Comparison of ENCODE assay signal across 16 mouse cellular contexts in genomic region chr11:89404489-89404888, GRCm38 (mm10).
DNase-seq lines count a peak whose midpoint lies in the region; ATAC-seq and TF ChIP-seq lines count a peak whose summit lies in the region.
"Had no signal": no experiment of that assay in that cellular context is flagged by ENCODE, and none has a peak within 500 bp of the region (broad histone marks: within the 10 kb centered on the region; RNA-seq: fewer than 3 reads in every experiment).

No protein-coding gene starts in this region.

- H3K9me3 ChIP-seq in kidney, postnatal 0 days (replicated peaks; ENCODE audit: low read length), result no peaks in the 10 kb centered on the region
- no peaks in the 10 kb centered on the region for H3K9me3 ChIP-seq in kidney, embryonic 16.5 days (ENCODE audit: low read length)
- no peaks in the 10 kb centered on the region for H3K9me3 ChIP-seq in midbrain, postnatal 0 days (ENCODE audit: low read length)
- no peaks in the 10 kb centered on the region for H3K9me3 ChIP-seq in midbrain, embryonic 10.5 days (replicated peaks)
- H3K9me3 ChIP-seq: liver, embryonic 15.5 days had no signal

- TF ChIP-seq CTCF in cerebellum, adult 2 months (IDR thresholded peaks at IDR 0.05; ENCODE audit: borderline replicate concordance, insufficient read depth, low read depth, low read length), result no peak
- TF ChIP-seq CTCF in kidney, postnatal 0 days (IDR thresholded peaks at IDR 0.05; ENCODE audit: low read depth), result peak; percentile 55
- peak; percentile 49 for TF ChIP-seq CTCF in midbrain, postnatal 0 days (IDR thresholded peaks at IDR 0.05)

- DNase-seq in cerebellum, postnatal 14 days, result peak; percentile 6 to 9
- DNase-seq in cerebellum, adult 2 months, result no peak
- DNase-seq in kidney, postnatal 0 days (ENCODE audit: low spot score), result no peak
- DNase-seq in midbrain, postnatal 0 days (ENCODE audit: low spot score), result no peak
- no peak for DNase-seq in midbrain, embryonic 10.5 days (ENCODE audit: low spot score)
- peak; percentile 6 for DNase-seq in lung, postnatal 36 days
- DNase-seq in ovary, postnatal 14 days (ENCODE audit: low spot score), result no peak
- DNase-seq: adrenal gland, postnatal 14 days; cerebellum, adult 11 months; heart, adult 18-20 months; heart, postnatal 14 days; spleen, adult 18-20 months had no signal

- TF ChIP-seq POLR2A in cerebellum, adult 2 months (IDR thresholded peaks at IDR 0.05; ENCODE audit: borderline replicate concordance, insufficient read depth, low read length), result no peak

- H3K4me3 ChIP-seq in cerebellum, adult 2 months (replicated peaks; ENCODE audit: insufficient read depth, low read depth, low read length), result no peak overlapping the region
- no peak overlapping the region for H3K4me3 ChIP-seq in kidney, postnatal 0 days (replicated peaks; ENCODE audit: low read depth, low read length)
- no peak overlapping the region for H3K4me3 ChIP-seq in kidney, embryonic 16.5 days (ENCODE audit: low read length)
- H3K4me3 ChIP-seq in midbrain, postnatal 0 days (ENCODE audit: low read depth, low read length), result no peak overlapping the region
- H3K4me3 ChIP-seq in midbrain, embryonic 10.5 days, result no peak overlapping the region
- H3K4me3 ChIP-seq: liver, embryonic 15.5 days had no signal

- H3K9ac ChIP-seq in kidney, postnatal 0 days (ENCODE audit: low read depth, low read length), result no peak overlapping the region
- H3K9ac ChIP-seq in kidney, embryonic 16.5 days (replicated peaks; ENCODE audit: low read length), result no peak overlapping the region
- no peak overlapping the region for H3K9ac ChIP-seq in midbrain, postnatal 0 days (replicated peaks; ENCODE audit: low read length, poor library complexity, severe bottlenecking)
- H3K9ac ChIP-seq: liver, embryonic 15.5 days had no signal

- no peak for ATAC-seq in kidney, postnatal 0 days (replicated peaks; ENCODE audit: low FRiP score, low read depth)
- no peak for ATAC-seq in kidney, embryonic 16.5 days (ENCODE audit: low FRiP score, low TSS enrichment)
- ATAC-seq in midbrain, postnatal 0 days (ENCODE audit: low FRiP score), result no peak
- ATAC-seq: CD4-positive, CD25-positive, alpha-beta regulatory T cell, adult 4 months had no signal

- H3K4me2 ChIP-seq in kidney, postnatal 0 days (ENCODE audit: low read length), result no peak overlapping the region
- no peak overlapping the region for H3K4me2 ChIP-seq in kidney, embryonic 16.5 days (replicated peaks; ENCODE audit: low read depth, low read length)
- no peak overlapping the region for H3K4me2 ChIP-seq in midbrain, postnatal 0 days (ENCODE audit: low read depth, low read length, poor library complexity, severe bottlenecking)
- H3K4me2 ChIP-seq: liver, embryonic 15.5 days; midbrain, embryonic 11.5 days had no signal

- WGBS in cerebellum, adult 2 months, result 86% methylated on average over 1 of the region's 1 CpGs
- WGBS in kidney, postnatal 0 days, result 83% methylated on average over 1 of the region's 1 CpGs
- WGBS in kidney, embryonic 16.5 days, result 93% methylated on average over 1 of the region's 1 CpGs
- 86% methylated on average over 1 of the region's 1 CpGs for WGBS in midbrain, postnatal 0 days
- 93% methylated on average over 1 of the region's 1 CpGs for WGBS in midbrain, embryonic 10.5 days

- no peaks in the 10 kb centered on the region for H3K27me3 ChIP-seq in cerebellum, adult 2 months (ENCODE audit: control insufficient read depth, insufficient read depth, low read length)
- H3K27me3 ChIP-seq in kidney, postnatal 0 days (ENCODE audit: insufficient read depth, low read length), result no peaks in the 10 kb centered on the region
- no peaks in the 10 kb centered on the region for H3K27me3 ChIP-seq in kidney, embryonic 16.5 days (ENCODE audit: insufficient read depth, low read length)
- no peaks in the 10 kb centered on the region for H3K27me3 ChIP-seq in midbrain, postnatal 0 days (ENCODE audit: insufficient read depth, low read length)
- no peaks in the 10 kb centered on the region for H3K27me3 ChIP-seq in midbrain, embryonic 10.5 days (ENCODE audit: low read depth, poor library complexity, severe bottlenecking)
- H3K27me3 ChIP-seq: liver, embryonic 15.5 days had no signal

- no peaks in the 10 kb centered on the region for H3K4me1 ChIP-seq in cerebellum, adult 2 months (ENCODE audit: control insufficient read depth, insufficient read depth, low read length)
- H3K4me1 ChIP-seq in kidney, postnatal 0 days (replicated peaks; ENCODE audit: insufficient read depth, low read length), result no peaks in the 10 kb centered on the region
- no peaks in the 10 kb centered on the region for H3K4me1 ChIP-seq in kidney, embryonic 16.5 days (ENCODE audit: insufficient read depth, low read length)
- no peaks in the 10 kb centered on the region for H3K4me1 ChIP-seq in midbrain, postnatal 0 days (ENCODE audit: insufficient read depth, low read length)
- H3K4me1 ChIP-seq in midbrain, embryonic 10.5 days, result no peaks in the 10 kb centered on the region
- H3K4me1 ChIP-seq: liver, embryonic 15.5 days had no signal

- no peak overlapping the region for H3K27ac ChIP-seq in cerebellum, adult 2 months (ENCODE audit: insufficient read depth, low read length)
- H3K27ac ChIP-seq in kidney, postnatal 0 days, result no peak overlapping the region
- no peak overlapping the region for H3K27ac ChIP-seq in kidney, embryonic 16.5 days (ENCODE audit: low read length)
- no peak overlapping the region for H3K27ac ChIP-seq in midbrain, postnatal 0 days (ENCODE audit: low read depth, low read length)
- no peak overlapping the region for H3K27ac ChIP-seq in midbrain, embryonic 10.5 days (replicated peaks)
- H3K27ac ChIP-seq: liver, embryonic 15.5 days had no signal

- no peaks in the 10 kb centered on the region for H3K36me3 ChIP-seq in kidney, postnatal 0 days (ENCODE audit: insufficient read depth, low read length)
- no peaks in the 10 kb centered on the region for H3K36me3 ChIP-seq in kidney, embryonic 16.5 days (ENCODE audit: insufficient read depth, low read length)
- H3K36me3 ChIP-seq in midbrain, postnatal 0 days (ENCODE audit: insufficient read depth, low read length), result no peaks in the 10 kb centered on the region
- no peaks in the 10 kb centered on the region for H3K36me3 ChIP-seq in midbrain, embryonic 10.5 days
- H3K36me3 ChIP-seq: liver, embryonic 15.5 days had no signal

Comparison
In these comparisons a context has a peak if more than half of its experiments do, and no peak if none do; other contexts are left out.
1. DNase-seq: peak in cerebellum, postnatal 14 days (2 of 2) and lung, postnatal 36 days (single experiment); none in cerebellum, adult 2 months (0 of 2), kidney, postnatal 0 days (single experiment), midbrain, postnatal 0 days (single experiment), midbrain, embryonic 10.5 days (single experiment) and ovary, postnatal 14 days (single experiment).